Mouse (Mus musculus) lung, postnatal 0 days (tissue): Measurements from ENCODE around the gene Trpc4ap.

ENCODE experiments used
- CTCF ChIP-seq: IDR thresholded peaks from 2 replicates; pipeline ENCODE4 v1.5.1; 2016; ENCODE audit warnings: antibody characterized with exemption, mild to moderate bottlenecking
- EP300 ChIP-seq: IDR thresholded peaks from 2 replicates; pipeline ENCODE4 v1.6.1; 2016; ENCODE audit warnings: antibody characterized with exemption, mild to moderate bottlenecking, control low read depth

GRCm38 (mm10) chr2:155632138-155632936, 59.8 kb downstream of the Trpc4ap start:
- TF ChIP-seq CTCF (no peak), EP300 (no peak)
